Mouse (Mus musculus): ENCODE data around the gene Tmem39b. TPM values are rescaled to one million over a fixed set of nuclear protein-coding genes. Genes with fewer than 3 reads are reported as not detected.

The Tmem39b gene
- polyA plus RNA-seq, 1 experiment from 2014 or later = 15.9 TPM

DNA sequence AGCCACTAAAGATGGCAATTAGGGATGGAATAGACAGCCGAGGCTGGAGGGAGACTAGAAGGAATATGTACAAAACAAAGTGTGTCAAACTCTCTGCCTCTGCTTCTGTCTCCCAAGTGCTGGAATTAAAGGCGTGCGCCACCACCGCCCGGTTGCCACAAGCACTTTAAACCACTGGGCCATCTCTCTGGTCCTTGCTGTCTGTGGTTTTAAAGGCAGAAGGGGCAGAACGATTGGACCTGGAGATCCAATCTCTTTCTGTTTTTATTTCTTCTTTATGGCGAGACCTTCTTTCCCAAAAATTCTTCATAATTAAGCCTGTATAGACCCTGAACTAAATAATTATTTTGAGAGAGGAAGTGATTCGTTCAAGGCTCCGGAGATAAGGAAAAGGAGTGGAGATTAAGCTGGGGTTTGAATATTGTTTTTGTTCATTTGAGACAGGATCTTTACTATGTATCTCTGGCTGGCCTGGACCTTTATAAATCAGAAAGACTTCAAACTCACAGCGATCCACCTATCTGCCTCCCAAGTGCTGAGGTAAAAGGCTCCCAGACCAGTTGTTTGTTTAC lies 23.7 kb downstream of the Tmem39b start:
- 8% methylated on average over 10 of the region's 10 CpGs for WGBS

DNA sequence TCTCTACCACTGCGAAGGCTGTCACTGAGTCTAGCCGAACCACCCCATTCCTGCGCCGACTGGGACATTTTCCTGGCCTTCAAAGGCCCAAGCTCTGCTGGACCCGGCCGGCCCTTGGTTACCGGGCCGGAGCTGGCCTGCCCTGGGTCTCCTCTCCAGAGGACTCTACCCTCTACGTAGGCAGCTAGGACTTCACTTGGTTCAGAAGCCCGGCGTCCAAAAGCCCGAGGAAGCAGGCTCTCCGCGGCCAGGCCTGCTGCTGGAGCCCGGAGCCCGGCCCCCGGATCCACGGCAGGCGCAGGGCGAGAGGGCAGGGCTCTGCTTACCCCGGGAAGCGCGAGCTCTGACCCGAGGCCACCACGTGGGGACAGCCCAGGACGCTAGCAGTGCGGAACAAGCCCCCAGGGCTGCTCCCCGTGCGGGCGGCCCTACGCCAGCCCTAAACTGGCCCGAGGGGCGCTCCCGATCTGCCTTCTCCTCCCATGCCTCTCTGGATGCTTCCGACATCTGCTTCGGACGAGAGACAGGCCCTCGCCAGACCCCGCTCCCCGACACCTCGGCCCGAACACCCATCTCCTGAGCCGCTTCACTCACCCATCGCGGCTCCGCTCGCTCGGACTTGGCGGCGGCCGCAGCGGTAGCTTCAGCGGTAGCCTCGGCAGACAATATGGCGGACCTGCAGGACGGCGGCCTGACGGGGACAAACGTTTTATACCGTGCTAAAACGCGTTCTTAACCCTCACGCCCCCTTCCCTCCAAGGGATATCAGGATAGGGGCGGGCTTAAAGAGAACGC lies 24.4 kb downstream of the Tmem39b start, which contains the start of gene Kpna6:
Gene Kpna6, minus strand, starts transcription at position 685 of the 795 bp plus-strand sequence.
- under 1% methylated on average over 65 of the region's 65 CpGs for WGBS
- H3K27me3 ChIP-seq = no peaks in the 10 kb centered on the region
- H3K27ac ChIP-seq = peak within 1 kb of the TSS; percentile 97

More for the DNA sequence above, 23.7 kb downstream of the Tmem39b start:
- Histone ChIP-seq H3K27ac (peak overlapping the region; percentile 97; the same call in 1 of the 2 replicates), H3K4me2 (peak overlapping the region; percentile 64), H3K4me1 (peaks cover 15% of the 10 kb centered on the region), H3K27me3 (no peaks in the 10 kb centered on the region), H3K4me3 (peak overlapping the region; percentile 99), H3K9ac (0 out of 2 replicates have a peak overlapping the region, but pooled peaks have one; percentile 99), H3K36me3 (peaks cover 23% of the 10 kb centered on the region), H3K9me3 (no peaks in the 10 kb centered on the region)
- ATAC-seq (ENCODE audit: insufficient number of reproducible peaks, low FRiP score, low TSS enrichment, low read depth) = no peak; the same call in 1 of the 2 replicates

DNA sequence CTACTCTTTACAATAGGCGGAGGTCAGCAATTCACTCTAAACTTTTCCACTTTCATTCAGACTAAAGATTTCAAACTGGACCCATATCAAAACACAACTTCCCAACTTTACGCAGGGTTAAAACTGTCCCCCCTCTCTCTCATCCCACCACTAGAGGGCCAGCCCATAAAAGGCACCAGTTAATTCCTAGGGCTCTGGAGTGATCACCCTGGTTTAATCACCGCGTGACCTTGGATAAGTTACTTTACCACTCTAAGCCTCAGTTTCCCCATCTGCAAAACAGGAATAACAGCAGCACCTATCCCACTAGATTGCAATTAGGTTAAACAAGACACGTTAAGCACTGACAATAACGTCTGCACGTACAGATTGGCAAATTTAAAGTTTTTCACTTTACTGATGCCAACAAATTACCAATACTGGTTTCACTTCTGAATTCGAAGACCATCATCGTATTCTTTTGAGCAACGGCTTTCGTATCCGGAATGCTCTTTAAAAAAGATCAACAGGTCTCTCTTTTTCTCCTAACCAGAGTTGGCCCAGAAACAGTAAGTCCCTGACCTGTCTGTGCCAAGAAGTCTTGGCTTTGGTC lies 25.1 kb downstream of the Tmem39b start:
- Histone ChIP-seq H3K27ac (peak overlapping the region; percentile 97), H3K27me3 (no peaks in the 10 kb centered on the region), H3K4me1 (peaks cover 15% of the 10 kb centered on the region), H3K4me2 (peak overlapping the region; percentile 64), H3K4me3 (peak overlapping the region; percentile 99), H3K9me3 (no peaks in the 10 kb centered on the region), H3K9ac (peak overlapping the region; percentile 99), H3K36me3 (peaks cover 11% of the 10 kb centered on the region)
- 7% methylated on average over 12 of the region's 12 CpGs for WGBS
- ATAC-seq (ENCODE audit: insufficient number of reproducible peaks, low FRiP score, low TSS enrichment, low read depth) = 0 out of 2 replicates have a peak, but pooled peaks have one; percentile 53

More for the DNA sequence above, 24.4 kb downstream of the Tmem39b start, which contains the start of gene Kpna6:
- H3K4me1 ChIP-seq = peaks cover 15% of the 10 kb centered on the region
- peak within 1 kb of the TSS; percentile 99 for H3K9ac ChIP-seq
- peaks cover 18% of the 10 kb centered on the region for H3K36me3 ChIP-seq
- peak within 1 kb of the TSS; percentile 64 for H3K4me2 ChIP-seq
- ATAC-seq (ENCODE audit: insufficient number of reproducible peaks, low FRiP score, low TSS enrichment, low read depth) = peak; percentile 82
- H3K4me3 ChIP-seq = peak within 1 kb of the TSS; percentile 99
- no peaks in the 10 kb centered on the region for H3K9me3 ChIP-seq

DNA sequence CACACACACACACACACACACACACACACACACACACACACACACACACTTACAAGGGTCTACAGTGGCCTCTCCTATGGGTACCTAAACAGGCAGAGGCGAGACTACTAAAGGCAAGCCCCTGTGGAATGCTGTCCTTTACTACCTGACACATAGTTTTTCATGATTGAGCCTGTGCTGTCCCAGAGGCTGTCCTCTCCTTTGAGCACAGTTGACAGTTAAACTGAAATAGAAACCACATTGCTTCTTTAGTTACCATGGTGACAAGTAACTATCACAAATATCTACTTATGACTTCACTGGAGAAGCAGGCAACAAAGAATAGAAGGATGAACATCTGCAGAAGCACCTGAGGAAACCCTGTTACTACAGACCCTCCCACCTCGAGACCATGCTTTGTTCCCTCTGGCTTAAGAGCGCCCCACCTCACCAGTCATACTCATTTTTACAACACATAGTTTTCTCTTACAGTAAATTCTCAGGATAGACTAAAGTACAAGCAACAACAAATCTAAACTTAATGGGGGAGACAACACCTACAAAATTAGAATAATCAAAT lies 34.3 kb downstream of the Tmem39b start:
- WGBS = 58% methylated on average over 3 of the region's 3 CpGs
- no peak for ATAC-seq (ENCODE audit: insufficient number of reproducible peaks, low FRiP score, low TSS enrichment, low read depth)
- H3K36me3 ChIP-seq = peaks cover 37% of the 10 kb centered on the region

DNA sequence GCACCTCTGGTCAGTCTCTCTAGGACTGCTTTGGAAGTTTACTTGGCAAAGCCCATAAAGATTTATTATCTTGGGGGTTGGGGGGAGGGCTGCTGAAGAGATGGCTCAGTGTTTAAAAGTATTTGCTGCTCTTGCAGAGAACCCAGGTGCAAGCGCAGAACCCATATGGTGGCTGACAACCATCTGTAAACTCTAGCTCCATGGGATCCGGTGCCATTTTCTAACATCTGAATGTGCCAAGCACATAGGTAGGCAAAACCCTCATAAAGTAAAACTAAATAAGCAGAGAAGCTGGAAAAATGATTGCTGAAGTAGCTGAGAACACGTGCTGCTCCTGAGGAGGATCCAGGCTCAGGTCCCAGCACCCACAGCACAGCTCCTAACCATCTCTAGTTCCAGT lies 35.1 kb downstream of the Tmem39b start:
- Histone ChIP-seq H3K36me3 (peaks cover 44% of the 10 kb centered on the region), H3K9ac (no peak overlapping the region), H3K4me1 (no peaks in the 10 kb centered on the region; the same call in 1 of the 2 replicates), H3K4me3 (no peak overlapping the region), H3K9me3 (no peaks in the 10 kb centered on the region), H3K4me2 (no peak overlapping the region), H3K27me3 (no peaks in the 10 kb centered on the region), H3K27ac (no peak overlapping the region)
- ATAC-seq (ENCODE audit: insufficient number of reproducible peaks, low FRiP score, low TSS enrichment, low read depth) = no peak
- 77% methylated on average over 3 of the region's 3 CpGs for WGBS

More for the DNA sequence above, 34.3 kb downstream of the Tmem39b start:
- Histone ChIP-seq H3K9ac (no peak overlapping the region), H3K4me3 (no peak overlapping the region), H3K4me2 (no peak overlapping the region), H3K4me1 (no peaks in the 10 kb centered on the region; the same call in 1 of the 2 replicates), H3K27ac (no peak overlapping the region), H3K27me3 (no peaks in the 10 kb centered on the region), H3K9me3 (no peaks in the 10 kb centered on the region)

DNA sequence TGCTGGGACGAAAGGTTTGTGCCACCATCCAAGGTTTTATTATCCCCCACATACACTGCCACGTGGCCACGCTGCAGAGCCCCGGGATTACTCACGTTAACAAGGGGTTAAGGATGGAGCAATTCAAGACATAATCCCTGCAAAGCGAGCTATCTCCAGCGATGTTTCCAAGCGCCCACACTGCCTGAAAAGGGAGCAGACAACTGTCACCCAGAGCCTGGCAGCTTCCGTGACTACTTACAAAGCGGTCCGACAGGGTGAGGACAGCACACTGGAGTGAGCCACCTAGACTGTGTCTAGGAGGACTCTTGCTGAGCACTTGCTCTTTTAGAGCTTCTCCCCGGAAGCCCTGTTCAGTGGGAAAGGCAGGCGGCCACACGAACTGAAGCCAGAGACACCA lies 41.9 kb downstream of the Tmem39b start:
- 91% methylated on average over 14 of the region's 14 CpGs for WGBS
- no peak overlapping the region for H3K4me2 ChIP-seq
- no peak for ATAC-seq (ENCODE audit: insufficient number of reproducible peaks, low FRiP score, low TSS enrichment, low read depth)
- H3K27me3 ChIP-seq = no peaks in the 10 kb centered on the region
- peaks cover 86% of the 10 kb centered on the region for H3K36me3 ChIP-seq
- H3K27ac ChIP-seq = no peak overlapping the region
- H3K4me1 ChIP-seq = no peaks in the 10 kb centered on the region
- H3K9me3 ChIP-seq = no peaks in the 10 kb centered on the region
- H3K9ac ChIP-seq = no peak overlapping the region
- H3K4me3 ChIP-seq = no peak overlapping the region

DNA sequence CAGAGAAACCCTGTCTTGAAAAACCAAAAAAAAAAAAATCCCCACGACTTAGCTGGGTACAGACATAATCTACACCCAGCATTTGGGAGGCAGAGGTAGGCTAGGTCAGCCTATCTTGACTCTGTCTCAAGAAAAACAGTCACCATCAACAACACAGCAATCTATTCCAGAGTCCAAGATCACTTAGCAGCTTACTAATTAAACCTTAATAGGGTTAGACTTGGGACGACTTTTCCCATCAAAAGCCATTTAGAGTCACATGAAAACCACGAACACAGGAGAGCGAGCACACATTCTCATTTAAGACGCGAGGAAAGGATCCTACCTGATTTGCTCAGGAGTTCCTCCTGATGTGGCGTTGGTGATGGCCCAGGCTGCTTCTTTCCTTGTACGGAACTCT lies 46.3 kb downstream of the Tmem39b start:
- Histone ChIP-seq H3K27ac (no peak overlapping the region), H3K4me2 (no peak overlapping the region), H3K9me3 (no peaks in the 10 kb centered on the region), H3K36me3 (peaks cover 93% of the 10 kb centered on the region), H3K4me1 (no peaks in the 10 kb centered on the region), H3K4me3 (no peak overlapping the region), H3K27me3 (no peaks in the 10 kb centered on the region), H3K9ac (no peak overlapping the region)
- WGBS = 91% methylated on average over 8 of the region's 8 CpGs
- no peak for ATAC-seq (ENCODE audit: insufficient number of reproducible peaks, low FRiP score, low TSS enrichment, low read depth)

DNA sequence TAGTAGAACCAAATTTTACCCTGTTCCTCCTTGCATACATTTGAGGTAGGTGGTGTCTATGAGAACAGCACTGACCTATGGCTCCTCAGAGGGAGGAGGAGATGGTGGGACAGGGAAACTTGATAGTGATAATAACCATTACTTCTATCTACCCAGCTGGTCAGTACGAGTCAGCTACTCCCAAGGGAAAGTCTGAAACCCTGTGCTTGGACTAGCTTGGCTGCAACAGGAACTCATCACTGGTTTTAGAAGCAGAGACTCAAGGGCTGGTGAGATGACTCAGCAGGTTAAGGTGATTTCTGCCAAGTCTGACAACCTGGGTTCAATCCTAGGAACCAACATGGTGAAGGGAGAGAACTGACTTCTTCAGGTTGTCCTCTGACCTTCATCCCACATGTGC lies 48.0 kb downstream of the Tmem39b start:
- no peak overlapping the region for H3K27ac ChIP-seq
- H3K4me2 ChIP-seq = no peak overlapping the region
- H3K9ac ChIP-seq = no peak overlapping the region
- H3K4me3 ChIP-seq = no peak overlapping the region
- WGBS = 76% methylated on average over 1 of the region's 1 CpGs
- no peaks in the 10 kb centered on the region for H3K4me1 ChIP-seq
- no peak for ATAC-seq (ENCODE audit: insufficient number of reproducible peaks, low FRiP score, low TSS enrichment, low read depth)
- no peaks in the 10 kb centered on the region for H3K9me3 ChIP-seq
- H3K27me3 ChIP-seq = no peaks in the 10 kb centered on the region
- H3K36me3 ChIP-seq = peaks cover 88% of the 10 kb centered on the region

DNA sequence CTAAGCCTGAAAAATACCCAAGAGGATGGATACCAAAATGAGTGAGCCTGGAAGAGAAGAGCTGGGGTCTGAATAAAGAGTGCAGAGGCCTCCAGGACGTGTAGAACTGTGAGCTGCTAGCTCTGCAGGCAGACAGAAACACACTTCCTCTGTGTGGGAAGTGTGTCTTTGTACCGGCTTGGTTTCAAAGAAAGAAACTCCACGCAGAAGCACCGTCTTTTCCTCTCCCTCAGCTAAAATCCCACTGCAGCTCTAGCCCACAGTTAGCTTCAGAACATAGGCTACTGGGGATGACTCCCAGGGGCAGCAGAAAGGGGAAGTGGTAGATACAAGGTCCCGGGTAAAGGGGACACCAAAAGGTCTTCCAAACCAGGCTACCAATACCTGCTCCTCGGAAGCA lies 51.4 kb downstream of the Tmem39b start:
- Histone ChIP-seq H3K36me3 (peaks cover 60% of the 10 kb centered on the region), H3K4me2 (no peak overlapping the region), H3K9me3 (no peaks in the 10 kb centered on the region), H3K4me3 (no peak overlapping the region), H3K9ac (no peak overlapping the region), H3K27me3 (no peaks in the 10 kb centered on the region), H3K4me1 (peaks cover 10% of the 10 kb centered on the region), H3K27ac (no peak overlapping the region)
- ATAC-seq (ENCODE audit: insufficient number of reproducible peaks, low FRiP score, low TSS enrichment, low read depth) = no peak
- 90% methylated on average over 6 of the region's 6 CpGs for WGBS

DNA sequence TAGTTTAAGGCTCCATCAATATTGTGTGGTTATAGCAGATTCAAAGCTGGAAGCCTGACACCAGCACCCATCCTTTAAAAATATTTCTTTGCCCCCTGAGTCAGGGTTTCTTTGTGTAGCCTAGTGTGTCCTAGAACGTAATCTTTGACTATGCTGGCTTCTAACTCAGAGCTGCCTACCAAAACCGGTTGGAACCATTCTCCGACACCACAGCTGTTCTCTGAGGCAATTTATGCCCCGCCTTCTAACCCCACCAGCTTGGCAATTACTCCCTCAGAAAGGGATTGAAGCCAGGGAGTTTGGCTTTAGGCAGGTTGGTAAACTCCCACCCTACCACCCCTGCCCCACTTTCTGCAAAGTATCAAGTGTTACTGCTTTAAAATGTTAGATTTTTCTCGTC lies 54.9 kb downstream of the Tmem39b start:
- Histone ChIP-seq H3K27ac (peak overlapping the region; percentile 73), H3K9ac (no peak overlapping the region), H3K4me1 (peaks cover 30% of the 10 kb centered on the region)

DNA sequence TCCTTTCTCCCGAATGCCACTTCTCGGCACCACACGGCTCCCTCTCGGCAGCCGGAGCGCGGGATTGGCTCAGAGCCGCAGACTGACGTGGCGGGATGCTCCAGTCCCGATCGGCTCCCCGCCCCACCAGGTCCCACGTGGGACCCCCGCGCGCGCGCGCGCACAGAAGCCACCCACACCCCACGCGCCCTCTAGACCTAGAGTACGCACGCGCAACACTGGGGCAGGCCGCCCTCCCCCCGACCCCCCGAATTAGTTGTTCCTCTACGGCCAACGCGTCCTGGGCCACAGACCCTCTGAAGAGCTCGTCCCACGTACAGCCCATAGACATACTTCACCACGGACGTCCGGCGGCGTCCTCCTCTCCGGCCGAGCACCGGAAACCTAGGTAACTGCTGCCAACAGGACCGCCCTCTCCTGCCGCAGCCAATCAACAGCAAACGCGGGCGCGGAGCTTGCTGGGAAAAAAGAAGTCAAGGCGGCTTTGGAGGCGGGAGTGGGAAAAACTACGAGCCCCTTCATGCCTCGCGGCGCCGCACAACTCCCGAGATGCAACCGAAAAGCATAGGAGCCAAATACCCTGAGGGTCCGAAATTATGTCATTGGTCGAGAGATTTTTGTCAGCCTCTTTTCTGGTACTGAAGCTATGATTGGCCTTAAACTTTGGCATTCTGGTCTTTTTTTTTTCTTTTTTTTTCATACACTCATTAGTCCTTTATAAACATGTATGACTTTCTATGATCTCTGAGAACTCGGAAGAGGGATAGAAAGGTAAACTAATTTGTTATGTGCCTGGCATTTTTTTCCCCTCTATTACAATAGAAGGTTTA lies 55.8 kb downstream of the Tmem39b start, which contains the start of gene Txlna:
Gene Txlna, minus strand, starts transcription at position 428 of the 830 bp plus-strand sequence.
- Histone ChIP-seq H3K4me1 (peaks cover 30% of the 10 kb centered on the region), H3K9ac (peak within 1 kb of the TSS; percentile 67), H3K4me2 (peak within 1 kb of the TSS; percentile 79), H3K9me3 (no peaks in the 10 kb centered on the region), H3K27me3 (no peaks in the 10 kb centered on the region), H3K4me3 (peak within 1 kb of the TSS; percentile 65), H3K27ac (peak within 1 kb of the TSS; percentile 98), H3K36me3 (peaks cover 52% of the 10 kb centered on the region)
- peak; percentile 93 for ATAC-seq (ENCODE audit: insufficient number of reproducible peaks, low FRiP score, low TSS enrichment, low read depth)
- WGBS = under 1% methylated on average over 60 of the region's 60 CpGs

More for the DNA sequence above, 54.9 kb downstream of the Tmem39b start:
- no peak for ATAC-seq (ENCODE audit: insufficient number of reproducible peaks, low FRiP score, low TSS enrichment, low read depth)
- WGBS = 30% methylated on average over 5 of the region's 5 CpGs
- Histone ChIP-seq H3K4me2 (peak overlapping the region; percentile 79), H3K4me3 (peak overlapping the region; percentile 65), H3K36me3 (peaks cover 51% of the 10 kb centered on the region), H3K9me3 (no peaks in the 10 kb centered on the region), H3K27me3 (no peaks in the 10 kb centered on the region)
